Mouse (Mus musculus): ENCODE measurements at regions not wholly inside any gene's neighbourhood (a gene's known extent, or its start where the extent isn't known, plus 50 kb on each side); places are given as distances from the start of the nearest gene placed in this dataset.
A peak's percentile ranks its signal among the peaks of the same experiment; 100 is the strongest.

DNA sequence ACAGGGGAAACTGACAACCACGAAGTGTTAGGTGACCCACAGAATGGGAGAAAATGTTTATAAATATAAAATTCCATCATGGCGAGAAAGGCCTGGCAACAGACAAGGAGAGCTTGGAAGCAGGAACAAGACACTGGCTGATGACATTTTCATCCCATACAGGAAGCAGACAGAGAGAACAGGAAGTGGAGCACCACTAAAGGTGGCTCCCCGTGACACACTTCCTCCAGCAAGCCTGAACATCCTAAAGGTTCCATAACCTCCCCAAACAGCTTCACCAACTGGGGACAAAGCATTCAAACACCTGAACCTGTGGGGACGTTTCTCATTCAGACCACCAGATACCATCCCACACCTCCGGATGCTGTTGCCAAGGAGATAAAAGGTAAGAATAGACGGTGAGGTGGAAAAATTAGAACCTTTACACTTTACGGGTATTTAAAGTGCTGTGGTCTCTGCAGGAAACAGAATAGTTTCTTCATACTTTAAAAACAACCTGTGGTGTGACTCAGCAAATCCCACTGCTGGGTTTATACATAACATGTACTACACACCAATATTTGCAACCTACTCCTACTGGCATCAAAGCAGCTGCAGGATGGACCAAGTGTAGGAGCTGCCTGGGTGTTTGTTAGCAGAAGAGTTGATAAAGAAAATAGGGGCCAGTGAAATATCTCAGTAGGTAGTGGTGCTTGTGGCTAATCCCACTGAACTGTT lies 86.0 kb upstream of the Bace2 start:
- no peak overlapping the region for H3K4me3 ChIP-seq (replicated peaks; ENCODE audit: extremely low read depth, low read depth, low read length)
- TF ChIP-seq POLR2A (IDR thresholded peaks at IDR 0.05; ENCODE audit: borderline replicate concordance, extremely low read depth, low read depth, low read length): no peak
- no peak for TF ChIP-seq CTCF (IDR thresholded peaks at IDR 0.05; ENCODE audit: insufficient read depth, low read length)
- no peaks in the 10 kb centered on the region for H3K4me1 ChIP-seq (ENCODE audit: control insufficient read depth, insufficient read depth, low read length)
- DNase-seq: no peak
- WGBS: 73% methylated on average over 7 of the region's 7 CpGs

DNA sequence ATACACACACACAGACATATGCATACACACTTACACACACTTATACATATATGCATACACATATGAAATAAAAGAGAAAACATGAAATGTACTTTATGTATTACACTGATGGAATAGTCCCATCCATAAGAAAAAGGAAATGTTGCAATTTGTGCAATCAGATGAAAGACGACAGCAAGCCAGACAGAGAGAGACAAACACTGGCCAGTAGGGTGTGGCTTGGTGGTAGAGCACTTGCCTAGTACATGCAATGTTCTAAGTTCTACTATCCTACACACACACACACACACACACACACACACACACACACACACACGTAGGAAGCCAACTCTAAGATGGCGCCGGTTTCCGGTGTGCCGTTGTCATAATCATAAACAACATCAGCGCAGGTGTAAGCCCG lies 85.3 kb upstream of the Bace2 start:
- TF ChIP-seq CTCF (IDR thresholded peaks at IDR 0.05; ENCODE audit: insufficient read depth, low read length) (no peak), POLR2A (IDR thresholded peaks at IDR 0.05; ENCODE audit: borderline replicate concordance, extremely low read depth, low read depth, low read length) (no peak)
- H3K4me1 ChIP-seq (ENCODE audit: control insufficient read depth, insufficient read depth, low read length): no peaks in the 10 kb centered on the region
- no peak overlapping the region for H3K4me3 ChIP-seq (replicated peaks; ENCODE audit: extremely low read depth, low read depth, low read length)
- no peak for DNase-seq
- 74% methylated on average over 8 of the region's 8 CpGs for WGBS

DNA sequence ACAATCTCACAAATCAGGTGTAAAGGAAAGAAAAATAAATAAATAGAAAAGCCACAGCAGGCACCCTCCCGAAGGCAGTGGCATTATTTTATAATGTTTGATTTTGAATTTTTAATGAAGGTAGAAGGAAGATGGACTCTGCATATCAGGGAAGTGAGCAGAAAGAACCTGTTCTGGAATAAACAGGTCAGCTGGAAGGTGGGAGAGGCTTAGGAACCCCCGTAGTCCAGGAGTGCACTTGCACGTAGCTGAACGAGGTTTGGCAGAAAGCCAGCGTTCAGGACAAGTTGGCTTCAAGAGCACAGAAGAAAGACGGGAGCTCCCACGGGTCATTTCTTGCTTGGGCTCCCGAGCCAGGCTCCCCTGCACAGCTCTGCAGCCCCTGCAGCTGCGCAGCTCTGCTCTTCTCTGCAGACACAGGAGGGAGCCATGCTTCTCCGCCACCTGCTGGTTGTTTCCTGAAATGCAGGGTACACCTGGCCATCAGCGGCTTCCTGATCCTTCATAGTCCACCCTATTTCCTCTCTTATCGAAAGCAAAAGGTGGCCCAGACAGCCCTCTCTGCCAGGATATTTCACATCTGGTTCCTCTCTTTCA lies 84.4 kb upstream of the Bace2 start:
- DNase-seq: peak; percentile 64
- no peaks in the 10 kb centered on the region for H3K4me1 ChIP-seq (ENCODE audit: control insufficient read depth, insufficient read depth, low read length)
- no peak overlapping the region for H3K4me3 ChIP-seq (replicated peaks; ENCODE audit: extremely low read depth, low read depth, low read length)
- WGBS: 6% methylated on average over 12 of the region's 12 CpGs
- TF ChIP-seq POLR2A (IDR thresholded peaks at IDR 0.05; ENCODE audit: borderline replicate concordance, extremely low read depth, low read depth, low read length) (no peak), CTCF (IDR thresholded peaks at IDR 0.05; ENCODE audit: insufficient read depth, low read length) (peak; percentile 87)

DNA sequence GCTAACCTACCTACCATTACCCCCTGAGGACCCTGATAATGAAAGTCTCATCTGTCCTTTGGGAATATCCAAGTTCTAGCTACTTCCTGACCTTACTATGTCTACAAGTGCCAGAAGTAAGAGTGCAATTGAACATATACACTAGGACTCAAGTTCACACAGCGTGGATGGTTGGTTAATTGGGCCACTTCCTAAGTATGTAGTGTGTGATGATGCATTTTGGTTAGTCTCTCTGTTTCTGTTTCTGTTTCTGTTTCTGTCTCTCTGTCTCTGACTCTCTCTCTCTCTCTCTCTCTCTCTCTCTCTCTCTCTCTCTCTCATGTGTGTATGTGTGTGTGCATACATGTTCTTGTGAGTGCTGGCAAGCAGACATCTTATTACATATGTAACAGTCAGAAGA lies 77.6 kb upstream of the Bace2 start:
- H3K4me3 ChIP-seq (replicated peaks; ENCODE audit: extremely low read depth, low read depth, low read length): no peak overlapping the region
- no peak for TF ChIP-seq CTCF (IDR thresholded peaks at IDR 0.05; ENCODE audit: insufficient read depth, low read length)
- TF ChIP-seq POLR2A (IDR thresholded peaks at IDR 0.05; ENCODE audit: borderline replicate concordance, extremely low read depth, low read depth, low read length): no peak
- H3K4me1 ChIP-seq (ENCODE audit: control insufficient read depth, insufficient read depth, low read length): no peaks in the 10 kb centered on the region
- no peak for DNase-seq
- WGBS: 79% methylated on average over 1 of the region's 1 CpGs

DNA sequence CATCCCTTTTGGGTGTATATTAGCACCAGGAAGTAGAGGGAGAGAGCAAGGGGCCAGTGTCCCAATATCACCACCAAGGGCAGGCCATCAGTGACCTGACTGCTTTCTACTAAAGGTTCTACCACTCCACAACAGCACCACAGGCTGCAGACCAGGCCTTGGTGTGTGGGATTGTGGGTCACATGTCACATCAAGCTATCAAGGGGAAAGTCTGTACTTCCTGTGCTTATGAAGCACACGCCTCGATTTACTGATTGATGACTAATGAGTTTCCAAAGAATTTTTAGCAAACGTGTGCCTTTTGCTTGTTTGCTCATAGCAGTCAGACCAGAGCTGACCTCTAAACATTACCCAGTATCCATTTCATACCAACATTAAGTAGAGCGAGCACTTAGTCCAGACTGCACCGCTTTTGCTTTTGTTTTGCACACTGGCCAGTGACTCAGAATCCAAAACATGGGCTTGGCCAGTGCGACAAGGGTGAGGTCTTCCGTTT lies 74.9 kb upstream of the Bace2 start:
- H3K4me3 ChIP-seq (replicated peaks; ENCODE audit: extremely low read depth, low read depth, low read length): no peak overlapping the region
- no peaks in the 10 kb centered on the region for H3K4me1 ChIP-seq (ENCODE audit: control insufficient read depth, insufficient read depth, low read length)
- DNase-seq: no peak
- TF ChIP-seq POLR2A (IDR thresholded peaks at IDR 0.05; ENCODE audit: borderline replicate concordance, extremely low read depth, low read depth, low read length) (no peak), CTCF (IDR thresholded peaks at IDR 0.05; ENCODE audit: insufficient read depth, low read length) (no peak)
- WGBS: 72% methylated on average over 7 of the region's 7 CpGs

DNA sequence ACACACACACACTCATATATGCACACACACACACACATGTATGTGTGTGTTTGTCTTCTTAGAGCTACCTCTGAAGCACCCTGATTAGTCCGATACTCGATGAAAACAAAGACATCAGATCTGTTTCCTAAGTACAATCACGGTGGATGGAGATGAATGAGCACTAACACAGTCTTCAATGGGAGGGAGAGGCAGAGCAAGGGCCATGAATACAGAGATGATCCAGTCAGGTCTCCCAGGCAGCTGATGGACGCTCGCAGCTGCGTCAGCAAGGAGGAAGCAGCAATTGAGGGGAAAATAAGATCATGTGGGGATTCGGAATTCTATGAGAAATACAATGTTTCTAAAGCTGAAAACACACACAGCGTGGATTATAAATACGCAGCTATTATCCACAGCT lies 73.6 kb upstream of the Bace2 start:
- no peaks in the 10 kb centered on the region for H3K4me1 ChIP-seq (ENCODE audit: control insufficient read depth, insufficient read depth, low read length)
- H3K4me3 ChIP-seq (replicated peaks; ENCODE audit: extremely low read depth, low read depth, low read length): no peak overlapping the region
- 87% methylated on average over 9 of the region's 9 CpGs for WGBS
- DNase-seq: no peak
- TF ChIP-seq POLR2A (IDR thresholded peaks at IDR 0.05; ENCODE audit: borderline replicate concordance, extremely low read depth, low read depth, low read length): no peak
- TF ChIP-seq CTCF (IDR thresholded peaks at IDR 0.05; ENCODE audit: insufficient read depth, low read length): no peak

DNA sequence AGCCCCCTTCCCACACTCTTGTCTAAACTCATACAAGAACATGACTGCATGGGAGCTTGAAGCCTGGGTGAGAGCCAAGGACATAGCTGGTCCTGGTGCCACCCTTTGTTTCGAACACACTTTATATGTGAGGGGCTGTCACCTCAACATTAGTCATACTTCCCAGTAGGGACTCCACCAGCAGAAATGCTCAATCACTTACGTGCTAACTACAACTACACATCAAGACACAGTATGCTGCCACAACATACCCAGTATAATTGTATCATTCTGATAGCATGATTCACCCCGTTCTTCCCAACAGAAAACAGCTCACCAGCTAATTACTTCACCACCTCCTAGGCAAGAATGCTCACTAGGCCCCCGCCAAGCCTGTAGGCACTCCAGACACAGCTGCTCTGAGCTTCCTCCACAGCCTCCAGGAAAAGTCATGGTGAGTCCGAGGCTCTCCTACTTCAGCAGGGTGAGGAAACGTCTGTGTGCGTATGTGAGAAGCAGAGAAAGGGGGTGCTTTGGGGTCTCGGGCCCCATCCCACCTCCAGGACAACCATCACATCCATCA lies 70.6 kb upstream of the Bace2 start:
- Histone ChIP-seq H3K4me1 (ENCODE audit: control insufficient read depth, insufficient read depth, low read length) (no peaks in the 10 kb centered on the region), H3K4me3 (replicated peaks; ENCODE audit: extremely low read depth, low read depth, low read length) (no peak overlapping the region)
- no peak for DNase-seq
- WGBS: 81% methylated on average over 8 of the region's 8 CpGs
- TF ChIP-seq CTCF (IDR thresholded peaks at IDR 0.05; ENCODE audit: insufficient read depth, low read length): no peak
- no peak for TF ChIP-seq POLR2A (IDR thresholded peaks at IDR 0.05; ENCODE audit: borderline replicate concordance, extremely low read depth, low read depth, low read length)

DNA sequence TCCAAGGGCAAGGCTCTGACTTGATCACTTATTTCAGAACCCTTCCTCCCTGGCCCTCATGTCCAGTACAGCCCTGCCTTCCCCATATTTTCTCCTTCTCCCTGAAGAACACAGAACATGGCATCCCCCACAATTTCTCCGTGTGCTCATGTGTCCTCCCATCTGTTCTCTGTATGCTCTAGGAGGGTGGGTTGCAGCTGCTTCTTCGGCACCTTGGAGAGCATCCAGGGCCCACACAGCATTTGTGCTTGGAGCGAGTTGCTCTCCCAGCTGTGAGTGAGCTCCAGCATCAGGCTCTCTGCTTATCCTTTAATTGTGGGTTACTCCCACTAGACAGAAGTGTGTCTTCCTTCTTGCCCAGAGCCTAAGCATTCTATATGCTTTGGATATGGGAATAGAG lies 69.8 kb upstream of the Bace2 start:
- Histone ChIP-seq H3K4me3 (replicated peaks; ENCODE audit: extremely low read depth, low read depth, low read length) (no peak overlapping the region), H3K4me1 (ENCODE audit: control insufficient read depth, insufficient read depth, low read length) (no peaks in the 10 kb centered on the region)
- 45% methylated on average over 3 of the region's 3 CpGs for whole genome bisulfite sequencing
- DNase-seq: no peak
- TF ChIP-seq CTCF (IDR thresholded peaks at IDR 0.05; ENCODE audit: insufficient read depth, low read length): no peak
- no peak for TF ChIP-seq POLR2A (IDR thresholded peaks at IDR 0.05; ENCODE audit: borderline replicate concordance, extremely low read depth, low read depth, low read length)

DNA sequence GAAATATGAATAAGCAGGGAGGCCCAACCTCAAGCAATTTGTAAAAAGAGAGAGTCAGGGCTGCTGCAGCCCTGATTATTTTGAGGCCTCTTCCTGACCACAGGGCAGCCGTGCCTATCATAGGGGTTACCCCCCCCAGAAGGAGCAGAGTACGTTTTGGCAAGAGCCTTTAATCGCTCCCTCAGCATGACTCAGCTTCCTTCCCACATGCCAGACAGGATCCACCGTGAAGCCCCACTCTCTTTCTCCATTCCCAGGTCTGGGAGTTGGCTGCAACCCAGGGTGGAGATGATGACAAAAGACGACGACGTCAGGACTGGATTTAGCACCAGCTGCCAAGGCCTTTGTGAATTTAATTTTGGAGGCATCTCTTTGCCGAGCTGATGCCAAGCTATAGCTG lies 67.9 kb upstream of the Bace2 start:
- 18% methylated on average over 8 of the region's 8 CpGs for WGBS
- no peak overlapping the region for H3K4me3 ChIP-seq (replicated peaks; ENCODE audit: extremely low read depth, low read depth, low read length)
- TF ChIP-seq POLR2A (IDR thresholded peaks at IDR 0.05; ENCODE audit: borderline replicate concordance, extremely low read depth, low read depth, low read length) (no peak), CTCF (IDR thresholded peaks at IDR 0.05; ENCODE audit: insufficient read depth, low read length) (no peak)
- no peaks in the 10 kb centered on the region; the same call in 1 of the 2 replicates for H3K4me1 ChIP-seq (ENCODE audit: control insufficient read depth, insufficient read depth, low read length)
- no peak for DNase-seq
